Mouse (Mus musculus): ENCODE data around the gene Prune2.

GRCm38 (mm10) chr19:17060106-17060505 lies 104.2 kb downstream of the Prune2 start:
- TF ChIP-seq CTCF (conservative IDR thresholded peaks at IDR 0.05; ENCODE audit: low read length) (no peak), POU5F1 (IDR thresholded peaks at IDR 0.05; ENCODE audit: borderline replicate concordance, low read length) (no peak)
